8 mouse cellular contexts compared by ENCODE assay signal in the genomic region with DNA sequence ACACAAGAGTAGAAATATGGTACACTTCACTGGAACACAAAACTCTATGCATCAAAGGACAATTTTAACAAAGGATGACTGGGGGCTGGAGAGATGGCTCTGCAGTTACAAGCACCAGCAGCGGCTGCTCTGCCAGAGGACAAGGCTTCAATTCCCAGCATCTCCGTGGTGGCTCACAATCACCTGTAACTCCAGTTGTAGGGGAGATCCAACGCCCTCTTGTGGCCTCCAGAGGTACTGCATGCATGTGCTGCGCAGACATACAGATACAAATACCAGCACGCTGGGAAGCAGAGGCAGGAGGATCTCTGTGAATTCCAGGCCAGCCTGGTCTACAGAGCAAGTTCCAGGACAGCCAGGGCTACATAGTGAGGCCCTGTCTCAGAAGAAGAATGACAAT. TPM values are rescaled to one million over a fixed set of nuclear protein-coding genes. Genes with fewer than 3 reads are reported as not detected.
DNase-seq lines count a peak whose midpoint lies in the region; ATAC-seq and TF ChIP-seq lines count a peak whose summit lies in the region.

No protein-coding gene starts in this region.

- no peak overlapping the region for H3K27ac ChIP-seq in cerebellum, adult 2 months (ENCODE audit: insufficient read depth, low read length)
- no peak overlapping the region for H3K27ac ChIP-seq in midbrain, postnatal 0 days (ENCODE audit: low read depth, low read length)
- no peak overlapping the region for H3K27ac ChIP-seq in midbrain, embryonic 13.5 days
- H3K27ac ChIP-seq in liver, embryonic 13.5 days = peak overlapping the region; percentile 76; the same call in 1 of the 2 replicates

- WGBS in cerebellum, adult 2 months = 62% methylated on average over 5 of the region's 5 CpGs
- 53% methylated on average over 5 of the region's 5 CpGs for WGBS in midbrain, postnatal 0 days
- 58% methylated on average over 5 of the region's 5 CpGs for WGBS in midbrain, embryonic 13.5 days
- 52% methylated on average over 5 of the region's 5 CpGs for whole genome bisulfite sequencing in liver, embryonic 13.5 days (ENCODE audit: insufficient replicate concordance)

- H3K4me2 ChIP-seq in midbrain, postnatal 0 days (ENCODE audit: low read depth, low read length, poor library complexity, severe bottlenecking) = no peak overlapping the region
- no peak overlapping the region for H3K4me2 ChIP-seq in midbrain, embryonic 13.5 days (replicated peaks)
- no peak overlapping the region for H3K4me2 ChIP-seq in liver, embryonic 13.5 days

- DNase-seq in cerebellum, adult 2 months = no peak
- no peak for DNase-seq in cerebellum, adult 9-10 months
- no peak for DNase-seq in midbrain, postnatal 0 days (ENCODE audit: low spot score)
- DNase-seq in liver, embryonic 13.5 days = no peak
- DNase-seq in testis, postnatal 14 days (ENCODE audit: low spot score) = peak; percentile 69
- DNase-seq in gastrocnemius, adult 8-10 months (ENCODE audit: low spot score in 2 of 2) = no peak
- DNase-seq in ovary, adult 18-20 months (ENCODE audit: low spot score) = no peak

- TF ChIP-seq POLR2A in cerebellum, adult 2 months (IDR thresholded peaks at IDR 0.05; ENCODE audit: borderline replicate concordance, insufficient read depth, low read length) = no peak

- no peak overlapping the region for H3K4me3 ChIP-seq in cerebellum, adult 2 months (replicated peaks; ENCODE audit: insufficient read depth, low read depth, low read length)
- H3K4me3 ChIP-seq in midbrain, postnatal 0 days (ENCODE audit: low read depth, low read length) = no peak overlapping the region
- no peak overlapping the region for H3K4me3 ChIP-seq in midbrain, embryonic 13.5 days (replicated peaks)
- no peak overlapping the region for H3K4me3 ChIP-seq in liver, embryonic 13.5 days (replicated peaks)

- no peaks in the 10 kb centered on the region for H3K4me1 ChIP-seq in cerebellum, adult 2 months (ENCODE audit: control insufficient read depth, insufficient read depth, low read length)
- no peaks in the 10 kb centered on the region for H3K4me1 ChIP-seq in midbrain, postnatal 0 days (ENCODE audit: insufficient read depth, low read length)
- H3K4me1 ChIP-seq in midbrain, embryonic 13.5 days (replicated peaks) = 0 out of 2 replicates have a peak, but pooled peaks cover 3% of the 10 kb centered on the region
- peaks cover 18% of the 10 kb centered on the region for H3K4me1 ChIP-seq in liver, embryonic 13.5 days (replicated peaks)

- H3K27me3 ChIP-seq in cerebellum, adult 2 months (ENCODE audit: control insufficient read depth, insufficient read depth, low read length) = no peaks in the 10 kb centered on the region
- H3K27me3 ChIP-seq in midbrain, postnatal 0 days (ENCODE audit: insufficient read depth, low read length) = no peaks in the 10 kb centered on the region
- peaks cover 12% of the 10 kb centered on the region for H3K27me3 ChIP-seq in midbrain, embryonic 13.5 days
- H3K27me3 ChIP-seq in liver, embryonic 13.5 days = peaks cover 3% of the 10 kb centered on the region; the same call in 1 of the 2 replicates

- peak; percentile 63 for TF ChIP-seq CTCF in cerebellum, adult 2 months (IDR thresholded peaks at IDR 0.05; ENCODE audit: borderline replicate concordance, insufficient read depth, low read depth, low read length)
- peak; percentile 70 for TF ChIP-seq CTCF in midbrain, postnatal 0 days (IDR thresholded peaks at IDR 0.05)

- no peak for ATAC-seq in midbrain, postnatal 0 days (ENCODE audit: low FRiP score)
- no peak for ATAC-seq in midbrain, embryonic 13.5 days
- ATAC-seq in liver, embryonic 13.5 days (ENCODE audit: low read depth) = no peak

- no peaks in the 10 kb centered on the region for H3K36me3 ChIP-seq in midbrain, postnatal 0 days (ENCODE audit: insufficient read depth, low read length)
- 0 out of 2 replicates have a peak, but pooled peaks cover 2% of the 10 kb centered on the region for H3K36me3 ChIP-seq in midbrain, embryonic 13.5 days
- no peaks in the 10 kb centered on the region for H3K36me3 ChIP-seq in liver, embryonic 13.5 days

- H3K9ac ChIP-seq in midbrain, postnatal 0 days (replicated peaks; ENCODE audit: low read length, poor library complexity, severe bottlenecking) = no peak overlapping the region
- no peak overlapping the region for H3K9ac ChIP-seq in midbrain, embryonic 13.5 days (replicated peaks)
- no peak overlapping the region for H3K9ac ChIP-seq in liver, embryonic 13.5 days

- no peaks in the 10 kb centered on the region for H3K9me3 ChIP-seq in midbrain, postnatal 0 days (ENCODE audit: low read length)
- H3K9me3 ChIP-seq in midbrain, embryonic 13.5 days = no peaks in the 10 kb centered on the region
- H3K9me3 ChIP-seq in liver, embryonic 13.5 days (replicated peaks) = no peaks in the 10 kb centered on the region

RNA-seq across cellular contexts. Expression of a gene that starts 6.7 kb away (rescaled TPM):
- 1.6 and 2.0 TPM in 2 replicates for polyA plus RNA-seq in cerebellum, adult 2 months (2012; rRNA removed)
- total RNA-seq in midbrain, postnatal 0 days (2014; rRNA removed) = 0.19 and 2.7 TPM in 2 replicates
- 2.6 and 2.9 TPM in 2 replicates for polyA plus RNA-seq in midbrain, postnatal 0 days (2015; fragmentation: Nextera tagmentation; extraction: Ambion mirVana)
- 0.55 and 1.0 TPM in 2 replicates for polyA plus RNA-seq in midbrain, embryonic 13.5 days (2015; fragmentation: Nextera tagmentation; extraction: Ambion mirVana)
- 0.82 and 1.3 TPM in 2 replicates for polyA plus RNA-seq in liver, embryonic 13.5 days (2015; fragmentation: Nextera tagmentation; extraction: Ambion mirVana)
- under 1 TPM; 0.46 to 0.86 (median 0.68) TPM for total RNA-seq in gastrocnemius, adult 8-10 months (2022)

RNA-seq across cellular contexts. Expression of a gene that starts 9.1 kb away (rescaled TPM):
- 9.0 and 9.2 TPM in 2 replicates for polyA plus RNA-seq in cerebellum, adult 2 months (2012; rRNA removed)
- total RNA-seq in midbrain, postnatal 0 days (2014; rRNA removed) = 8.5 and 12.3 TPM in 2 replicates
- 9.1 and 10.6 TPM in 2 replicates for polyA plus RNA-seq in midbrain, postnatal 0 days (2015; fragmentation: Nextera tagmentation; extraction: Ambion mirVana)
- polyA plus RNA-seq in midbrain, embryonic 13.5 days (2015; fragmentation: Nextera tagmentation; extraction: Ambion mirVana) = 10.3 and 12.9 TPM in 2 replicates
- polyA plus RNA-seq in liver, embryonic 13.5 days (2015; fragmentation: Nextera tagmentation; extraction: Ambion mirVana) = 11.8 and 13.3 TPM in 2 replicates
- 1 to 10 TPM; 2.0 to 4.9 (median 2.6) TPM for total RNA-seq in gastrocnemius, adult 8-10 months (2022)

RNA-seq across cellular contexts. Expression of a gene that starts 45.9 kb away (rescaled TPM):
- polyA plus RNA-seq in cerebellum, adult 2 months (2012; rRNA removed) = 122 TPM in 2 replicates
- 119 and 162 TPM in 2 replicates for total RNA-seq in midbrain, postnatal 0 days (2014; rRNA removed)
- polyA plus RNA-seq in midbrain, postnatal 0 days (2015; fragmentation: Nextera tagmentation; extraction: Ambion mirVana) = 81.6 and 94.8 TPM in 2 replicates
- 174 and 180 TPM in 2 replicates for polyA plus RNA-seq in midbrain, embryonic 13.5 days (2015; fragmentation: Nextera tagmentation; extraction: Ambion mirVana)
- 98.1 and 121 TPM in 2 replicates for polyA plus RNA-seq in liver, embryonic 13.5 days (2015; fragmentation: Nextera tagmentation; extraction: Ambion mirVana)
- 100 to 1,000 TPM in 3 of 4 experiments, 10 to 100 TPM in 1; 95.8 to 107 (median 105) TPM for total RNA-seq in gastrocnemius, adult 8-10 months (2022)

RNA-seq across cellular contexts. Expression of a gene that starts 52.9 kb away (rescaled TPM):
- polyA plus RNA-seq in cerebellum, adult 2 months (2012; rRNA removed) = 23.3 and 24.9 TPM in 2 replicates
- total RNA-seq in midbrain, postnatal 0 days (2014; rRNA removed) = 18.0 and 21.2 TPM in 2 replicates
- polyA plus RNA-seq in midbrain, postnatal 0 days (2015; fragmentation: Nextera tagmentation; extraction: Ambion mirVana) = 16.9 and 17.4 TPM in 2 replicates
- 35.7 and 37.0 TPM in 2 replicates for polyA plus RNA-seq in midbrain, embryonic 13.5 days (2015; fragmentation: Nextera tagmentation; extraction: Ambion mirVana)
- 13.9 and 15.9 TPM in 2 replicates for polyA plus RNA-seq in liver, embryonic 13.5 days (2015; fragmentation: Nextera tagmentation; extraction: Ambion mirVana)
- 100 to 1,000 TPM; 122 to 135 (median 128) TPM for total RNA-seq in gastrocnemius, adult 8-10 months (2022)
